Mouse (Mus musculus): ENCODE measurements around the gene Smarcd3. TPM values are rescaled to one million over a fixed set of nuclear protein-coding genes. Genes with fewer than 3 reads are reported as not detected.

Smarcd3 gene
- total RNA-seq (2014; rRNA removed; ENCODE audit: low replicate concordance): 79.2 and 98.4 TPM in 2 replicates
- polyA plus RNA-seq (2015; fragmentation: Nextera tagmentation; extraction: Ambion mirVana): 33.9 and 36.9 TPM in 2 replicates

GRCm38 (mm10) chr5:24623986-24624821 is at the start of gene Smarcd3:
TSS of gene Smarcd3 (minus strand) at chr5:24624411.
- Histone ChIP-seq H3K4me1 (ENCODE audit: control insufficient read depth, insufficient read depth) (peaks cover 7% of the 10 kb centered on the region), H3K4me3 (ENCODE audit: low read depth, low read length) (peak within 1 kb of the TSS; percentile 49), H3K9ac (replicated peaks; ENCODE audit: low read depth, low read length) (peak within 1 kb of the TSS; percentile 37; the same call in 1 of the 2 replicates), H3K4me2 (ENCODE audit: low read depth, low read length) (peak within 1 kb of the TSS; percentile 73), H3K36me3 (replicated peaks; ENCODE audit: control insufficient read depth, insufficient read depth, low read length) (no peaks in the 10 kb centered on the region), H3K9me3 (replicated peaks; ENCODE audit: control insufficient read depth, low read length) (no peaks in the 10 kb centered on the region), H3K27ac (ENCODE audit: low read depth) (no peak within 1 kb of the TSS), H3K27me3 (ENCODE audit: control insufficient read depth, insufficient read depth, low read length) (peaks cover 28% of the 10 kb centered on the region)
- DNase-seq (ENCODE audit: low spot score) (no peak), ATAC-seq (ENCODE audit: insufficient read depth, low read depth) (peak; percentile 41; the same call in 1 of the 2 replicates)
- 4% methylated on average over 37 of the region's 37 CpGs for WGBS
- TF ChIP-seq CTCF (IDR thresholded peaks at IDR 0.05; ENCODE audit: low read depth): no peak
- TF ChIP-seq EP300 (IDR thresholded peaks at IDR 0.05; ENCODE audit: low read depth): no peak

- no peak overlapping the region for H3K9ac ChIP-seq (replicated peaks; ENCODE audit: low read depth, low read length)
- TF ChIP-seq CTCF (IDR thresholded peaks at IDR 0.05; ENCODE audit: low read depth) (no peak), EP300 (IDR thresholded peaks at IDR 0.05; ENCODE audit: low read depth) (no peak)
- no peaks in the 10 kb centered on the region for H3K4me1 ChIP-seq (ENCODE audit: control insufficient read depth, insufficient read depth)
- no peak overlapping the region for H3K4me3 ChIP-seq (ENCODE audit: low read depth, low read length)
- no peaks in the 10 kb centered on the region for H3K27me3 ChIP-seq (ENCODE audit: control insufficient read depth, insufficient read depth, low read length)
- H3K27ac ChIP-seq (ENCODE audit: low read depth): no peak overlapping the region
- H3K36me3 ChIP-seq (replicated peaks; ENCODE audit: control insufficient read depth, insufficient read depth, low read length): no peaks in the 10 kb centered on the region
- 65% methylated on average over 6 of the region's 6 CpGs for WGBS
- no peak for DNase-seq (ENCODE audit: low spot score)
- no peak overlapping the region for H3K4me2 ChIP-seq (ENCODE audit: low read depth, low read length)
- H3K9me3 ChIP-seq (replicated peaks; ENCODE audit: control insufficient read depth, low read length): 0 out of 2 replicates have a peak, but pooled peaks cover 5% of the 10 kb centered on the region
- no peak for ATAC-seq (ENCODE audit: insufficient read depth, low read depth)
These were observed 37.2 kb upstream of the Smarcd3 start for GRCm38 (mm10) chr5:24661457-24661856.

DNA sequence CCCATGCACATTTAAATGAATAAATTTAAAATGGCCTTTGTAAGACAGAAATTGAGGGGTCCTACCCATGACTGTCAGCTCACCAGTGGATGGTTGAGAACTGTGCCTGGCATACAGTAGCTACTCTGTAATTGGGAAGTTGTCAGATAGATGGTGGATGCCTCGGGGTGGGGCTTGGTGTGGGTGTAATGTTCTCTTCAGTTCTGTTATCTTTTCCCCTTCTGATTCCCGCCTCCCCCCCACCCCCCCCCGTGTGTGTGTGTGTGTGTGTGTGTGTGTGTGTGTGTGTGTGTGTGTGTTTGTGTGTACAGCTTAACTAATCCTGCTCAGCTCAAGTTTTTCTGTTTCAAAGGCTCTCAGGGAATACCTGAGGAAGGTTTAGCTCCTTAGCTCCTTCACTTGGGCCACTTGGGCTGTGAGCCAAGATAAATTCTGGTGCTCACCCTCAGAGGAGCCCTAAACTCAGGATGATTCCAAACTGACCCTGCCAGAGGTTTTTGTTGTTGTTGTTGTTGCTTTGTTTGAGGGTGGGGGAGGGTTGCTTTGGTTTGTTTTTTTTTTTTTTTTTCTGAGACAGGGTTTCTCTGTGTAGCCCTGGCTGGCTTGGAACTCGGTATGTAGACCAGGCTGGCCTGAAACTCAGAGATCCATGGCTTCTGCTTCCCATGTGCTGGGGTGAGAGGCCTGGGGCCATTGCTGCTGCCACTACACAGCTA is 35.7 kb upstream of the Smarcd3 start:
- WGBS: 45% methylated on average over 4 of the region's 4 CpGs

DNA sequence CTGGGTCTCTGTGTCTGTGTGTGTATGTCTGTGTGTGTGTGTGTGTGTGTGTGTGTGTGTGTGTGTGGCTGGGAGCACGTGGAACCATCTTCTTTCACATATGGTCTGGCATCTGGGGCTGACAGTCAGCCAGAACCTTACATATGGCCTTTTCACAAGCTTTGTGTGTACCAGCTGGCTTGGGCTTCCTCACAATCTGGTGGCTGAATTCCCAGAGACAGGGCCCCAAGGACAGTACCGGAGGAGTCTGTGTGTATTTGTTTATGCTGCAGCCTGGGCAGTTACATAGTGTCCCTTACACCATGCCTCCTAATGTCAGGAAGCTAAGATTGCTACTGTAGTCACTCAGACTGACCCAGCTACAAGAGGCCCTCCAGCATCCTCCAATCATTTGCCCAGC is 32.9 kb upstream of the Smarcd3 start:
- no peaks in the 10 kb centered on the region for H3K9me3 ChIP-seq (replicated peaks; ENCODE audit: control insufficient read depth, low read length)
- H3K27ac ChIP-seq (ENCODE audit: low read depth): no peak overlapping the region
- no peak for TF ChIP-seq CTCF (IDR thresholded peaks at IDR 0.05; ENCODE audit: low read depth)
- no peak for TF ChIP-seq EP300 (IDR thresholded peaks at IDR 0.05; ENCODE audit: low read depth)
- no peak overlapping the region for H3K4me3 ChIP-seq (ENCODE audit: low read depth, low read length)
- 33% methylated on average over 2 of the region's 2 CpGs for WGBS
- DNase-seq (ENCODE audit: low spot score) (peak; percentile 8), ATAC-seq (ENCODE audit: insufficient read depth, low read depth) (no peak)
- H3K4me2 ChIP-seq (ENCODE audit: low read depth, low read length): no peak overlapping the region
- H3K4me1 ChIP-seq (ENCODE audit: control insufficient read depth, insufficient read depth): no peaks in the 10 kb centered on the region
- no peaks in the 10 kb centered on the region for H3K27me3 ChIP-seq (ENCODE audit: control insufficient read depth, insufficient read depth, low read length)
- H3K36me3 ChIP-seq (replicated peaks; ENCODE audit: control insufficient read depth, insufficient read depth, low read length): no peaks in the 10 kb centered on the region
- no peak overlapping the region for H3K9ac ChIP-seq (replicated peaks; ENCODE audit: low read depth, low read length)

More for the DNA sequence above, 35.7 kb upstream of the Smarcd3 start:
- Histone ChIP-seq H3K4me3 (ENCODE audit: low read depth, low read length) (no peak overlapping the region), H3K9me3 (replicated peaks; ENCODE audit: control insufficient read depth, low read length) (no peaks in the 10 kb centered on the region), H3K4me1 (ENCODE audit: control insufficient read depth, insufficient read depth) (no peaks in the 10 kb centered on the region), H3K27me3 (ENCODE audit: control insufficient read depth, insufficient read depth, low read length) (no peaks in the 10 kb centered on the region), H3K36me3 (replicated peaks; ENCODE audit: control insufficient read depth, insufficient read depth, low read length) (no peaks in the 10 kb centered on the region), H3K9ac (replicated peaks; ENCODE audit: low read depth, low read length) (no peak overlapping the region), H3K27ac (ENCODE audit: low read depth) (no peak overlapping the region), H3K4me2 (ENCODE audit: low read depth, low read length) (no peak overlapping the region)
- DNase-seq (ENCODE audit: low spot score): no peak
- TF ChIP-seq EP300 (IDR thresholded peaks at IDR 0.05; ENCODE audit: low read depth): no peak
- no peak for TF ChIP-seq CTCF (IDR thresholded peaks at IDR 0.05; ENCODE audit: low read depth)
- no peak for ATAC-seq (ENCODE audit: insufficient read depth, low read depth)

GRCm38 (mm10) chr5:24654491-24654890 is 30.3 kb upstream of the Smarcd3 start:
- H3K4me1 ChIP-seq (ENCODE audit: control insufficient read depth, insufficient read depth): no peaks in the 10 kb centered on the region
- H3K4me3 ChIP-seq (ENCODE audit: low read depth, low read length): no peak overlapping the region
- H3K36me3 ChIP-seq (replicated peaks; ENCODE audit: control insufficient read depth, insufficient read depth, low read length): no peaks in the 10 kb centered on the region
- no peak for ATAC-seq (ENCODE audit: insufficient read depth, low read depth)
- no peak for TF ChIP-seq CTCF (IDR thresholded peaks at IDR 0.05; ENCODE audit: low read depth)
- no peak for TF ChIP-seq EP300 (IDR thresholded peaks at IDR 0.05; ENCODE audit: low read depth)
- H3K9ac ChIP-seq (replicated peaks; ENCODE audit: low read depth, low read length): no peak overlapping the region
- WGBS: 78% methylated on average over 6 of the region's 6 CpGs
- H3K9me3 ChIP-seq (replicated peaks; ENCODE audit: control insufficient read depth, low read length): no peaks in the 10 kb centered on the region
- DNase-seq (ENCODE audit: low spot score): no peak
- H3K27me3 ChIP-seq (ENCODE audit: control insufficient read depth, insufficient read depth, low read length): no peaks in the 10 kb centered on the region; the same call in 1 of the 2 replicates
- no peak overlapping the region for H3K4me2 ChIP-seq (ENCODE audit: low read depth, low read length)
- H3K27ac ChIP-seq (ENCODE audit: low read depth): no peak overlapping the region
